Mouse (Mus musculus): ENCODE data around the gene Tmprss12.
"Not testable (repeated sequence)": the region's sequence is repeated elsewhere in the genome, so short reads cannot be mapped to it uniquely, and the experiment has no call there.

Tmprss12 gene

DNA sequence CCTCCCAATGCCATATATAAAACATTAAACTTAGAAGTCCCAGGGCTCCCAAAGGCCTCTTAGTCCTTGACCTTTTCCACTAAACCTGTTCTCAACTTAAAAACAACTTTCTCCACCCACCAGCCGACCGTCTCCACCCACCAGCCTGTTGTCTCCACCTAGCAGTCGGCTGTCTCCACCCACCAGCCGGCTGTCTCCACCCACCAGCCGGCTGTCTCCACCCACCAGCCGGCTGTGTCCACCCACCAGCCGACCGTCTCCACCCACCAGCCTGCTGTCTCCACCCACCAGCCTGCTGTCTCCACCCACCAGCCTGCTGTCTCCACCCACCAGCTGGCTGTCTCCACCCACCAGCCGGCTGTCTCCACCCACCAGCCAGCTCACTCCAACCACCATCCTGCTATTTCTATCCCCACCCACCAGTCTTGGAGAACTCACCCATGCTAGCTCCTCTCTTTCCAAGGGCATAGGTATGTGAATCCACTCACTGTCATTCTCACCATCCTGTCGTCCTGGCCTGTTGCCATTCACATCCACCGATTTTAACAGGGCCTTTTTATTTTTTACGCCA, 43.5 kb downstream of the Tmprss12 start:
- no peak for DNase-seq (ENCODE audit: low spot score)

- no peak for DNase-seq (ENCODE audit: low spot score)
Measured at GRCm38 (mm10) chr15:100325235-100325634, 44.6 kb downstream of the Tmprss12 start.

GRCm38 (mm10) chr15:100328089-100328488, 47.5 kb downstream of the Tmprss12 start:
- DNase-seq (ENCODE audit: low spot score) = not testable (repeated sequence)

GRCm38 (mm10) chr15:100329336-100329735, 48.7 kb downstream of the Tmprss12 start:
- DNase-seq (ENCODE audit: low spot score) = not testable (repeated sequence)

GRCm38 (mm10) chr15:100330739-100331138, 50.1 kb downstream of the Tmprss12 start:
- DNase-seq (ENCODE audit: low spot score) = no peak

- DNase-seq (ENCODE audit: low spot score) = not testable (repeated sequence)
Measured at GRCm38 (mm10) chr15:100332077-100332961, 51.7 kb downstream of the Tmprss12 start.

DNA sequence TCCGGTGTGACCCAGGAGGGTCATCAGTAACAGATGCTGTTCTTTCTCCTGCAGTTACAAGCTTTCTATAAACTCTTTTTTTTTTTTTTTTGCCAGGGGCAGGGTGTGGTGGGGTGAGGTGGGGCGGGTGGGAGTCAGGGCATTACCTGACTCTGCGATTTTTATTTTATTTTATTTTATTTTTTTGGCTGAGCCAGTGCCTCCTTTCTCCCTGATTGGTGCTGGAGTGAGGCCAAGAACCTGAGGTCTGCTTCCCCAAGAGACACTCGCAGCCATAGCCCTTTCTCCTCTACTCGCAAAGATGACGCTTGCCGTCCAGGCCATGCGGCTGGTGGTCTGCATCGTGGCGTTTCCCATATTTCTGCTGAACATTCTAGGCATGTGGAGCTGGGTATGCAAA, 54.0 kb downstream of the Tmprss12 start, which contains the start of gene Mettl7a3:
TSS of gene Mettl7a3 (plus strand) at position 301 of the 400 bp plus-strand sequence.
- DNase-seq (ENCODE audit: low spot score) = no peak

DNA sequence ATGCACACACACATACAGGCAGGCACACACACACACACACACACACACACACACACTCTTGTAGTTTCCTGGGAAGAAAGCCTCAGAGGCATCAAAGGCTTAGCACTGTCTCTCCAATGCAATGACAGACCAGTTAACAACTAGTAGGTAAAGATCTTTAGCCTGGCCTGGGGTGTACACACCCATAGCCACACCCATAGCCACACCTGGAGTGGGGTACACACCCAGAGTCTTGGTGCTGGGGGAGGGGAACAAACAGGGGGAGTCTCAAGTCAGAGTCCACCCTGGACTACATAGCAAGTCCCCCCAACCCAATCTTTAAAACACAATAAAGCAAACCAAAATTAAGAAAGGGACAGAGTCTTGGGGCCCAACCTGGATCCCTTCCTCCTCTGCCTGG, 56.7 kb downstream of the Tmprss12 start:
- DNase-seq (ENCODE audit: low spot score) = not testable (repeated sequence)

DNA sequence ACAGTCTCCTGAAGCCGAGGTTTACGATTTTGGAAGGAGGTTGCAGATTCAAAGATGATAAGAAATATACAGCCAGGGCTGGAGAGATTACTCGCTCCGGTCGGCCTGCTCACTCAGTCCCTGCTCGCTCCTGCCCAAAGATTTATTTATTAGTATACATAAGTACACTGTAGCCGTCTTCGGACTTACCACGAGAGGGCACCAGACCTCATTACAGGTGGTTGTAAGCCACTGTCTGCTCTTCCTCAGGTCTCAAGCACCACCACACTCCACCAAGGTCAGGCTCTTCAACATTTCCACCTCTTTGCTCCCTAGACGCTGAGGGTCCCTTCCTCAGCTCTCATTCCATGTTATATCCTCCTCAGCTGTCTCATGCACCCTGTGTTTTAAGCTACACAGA, 57.2 kb downstream of the Tmprss12 start:
- DNase-seq (ENCODE audit: low spot score) = not testable (repeated sequence)

- DNase-seq (ENCODE audit: low spot score) = not testable (repeated sequence)
Measured at GRCm38 (mm10) chr15:100341314-100341980, 60.8 kb downstream of the Tmprss12 start.
